Comparison of ENCODE assay signal across 16 mouse cellular contexts in genomic region chr5:114173458-114173857, GRCm38 (mm10). TPM values are rescaled to one million over a fixed set of nuclear protein-coding genes. Genes with fewer than 3 reads are reported as not detected.
DNase-seq lines count a peak whose midpoint lies in the region; ATAC-seq and TF ChIP-seq lines count a peak whose summit lies in the region.
"Had no signal": no experiment of that assay in that cellular context is flagged by ENCODE, and none has a peak within 500 bp of the region (broad histone marks: within the 10 kb centered on the region; RNA-seq: fewer than 3 reads in every experiment).

No protein-coding gene starts in this region.

- no peak overlapping the region for H3K9ac ChIP-seq in heart, embryonic 11.5 days (ENCODE audit: low read depth, low read length)
- no peak overlapping the region for H3K9ac ChIP-seq in midbrain, postnatal 0 days (replicated peaks; ENCODE audit: low read length, poor library complexity, severe bottlenecking)
- H3K9ac ChIP-seq in midbrain, embryonic 15.5 days = no peak overlapping the region
- H3K9ac ChIP-seq in stomach, postnatal 0 days (ENCODE audit: low read length) = no peak overlapping the region
- H3K9ac ChIP-seq: hindbrain, embryonic 13.5 days; limb, embryonic 13.5 days had no signal

- H3K36me3 ChIP-seq in heart, embryonic 11.5 days (ENCODE audit: control insufficient read depth, insufficient read depth, low read length) = 0 out of 2 replicates have a peak, but pooled peaks cover 3% of the 10 kb centered on the region
- no peaks in the 10 kb centered on the region for H3K36me3 ChIP-seq in kidney, adult 2 months (ENCODE audit: control insufficient read depth, insufficient read depth, low read length)
- H3K36me3 ChIP-seq in midbrain, postnatal 0 days (ENCODE audit: insufficient read depth, low read length) = no peaks in the 10 kb centered on the region
- H3K36me3 ChIP-seq in midbrain, embryonic 15.5 days (replicated peaks) = no peaks in the 10 kb centered on the region
- H3K36me3 ChIP-seq in stomach, postnatal 0 days (ENCODE audit: control insufficient read depth, insufficient read depth, low read length) = no peaks in the 10 kb centered on the region
- H3K36me3 ChIP-seq: hindbrain, embryonic 13.5 days; limb, embryonic 13.5 days had no signal

- H3K4me2 ChIP-seq in heart, embryonic 11.5 days = peak overlapping the region; percentile 49; the same call in 1 of the 2 replicates
- no peak overlapping the region for H3K4me2 ChIP-seq in midbrain, postnatal 0 days (ENCODE audit: low read depth, low read length, poor library complexity, severe bottlenecking)
- H3K4me2 ChIP-seq in midbrain, embryonic 15.5 days = no peak overlapping the region
- H3K4me2 ChIP-seq in stomach, postnatal 0 days (replicated peaks; ENCODE audit: low read depth) = no peak overlapping the region
- H3K4me2 ChIP-seq: hindbrain, embryonic 13.5 days had no signal

- TF ChIP-seq CTCF in kidney, adult 2 months (conservative IDR thresholded peaks at IDR 0.05; ENCODE audit: insufficient read depth, insufficient read length, low read depth, low read length) = 0 out of 2 replicates have a peak, but pooled peaks have one; percentile 11
- peak; percentile 38 for TF ChIP-seq CTCF in midbrain, postnatal 0 days (IDR thresholded peaks at IDR 0.05)
- peak; percentile 51 for TF ChIP-seq CTCF in stomach, postnatal 0 days (IDR thresholded peaks at IDR 0.05; ENCODE audit: low read depth)

- H3K9me3 ChIP-seq in heart, embryonic 11.5 days (replicated peaks; ENCODE audit: control insufficient read depth, low read length) = no peaks in the 10 kb centered on the region
- H3K9me3 ChIP-seq in midbrain, postnatal 0 days (ENCODE audit: low read length) = no peaks in the 10 kb centered on the region
- no peaks in the 10 kb centered on the region for H3K9me3 ChIP-seq in midbrain, embryonic 15.5 days
- H3K9me3 ChIP-seq in stomach, postnatal 0 days (ENCODE audit: control insufficient read depth, low read length) = no peaks in the 10 kb centered on the region
- H3K9me3 ChIP-seq: hindbrain, embryonic 13.5 days; limb, embryonic 13.5 days had no signal

- peak overlapping the region; percentile 54 for H3K27ac ChIP-seq in heart, embryonic 11.5 days (ENCODE audit: low read depth, low read length)
- no peak overlapping the region for H3K27ac ChIP-seq in kidney, adult 2 months (ENCODE audit: insufficient read depth, low read depth, low read length)
- H3K27ac ChIP-seq in midbrain, postnatal 0 days (ENCODE audit: low read depth, low read length) = no peak overlapping the region
- no peak overlapping the region for H3K27ac ChIP-seq in midbrain, embryonic 15.5 days
- H3K27ac ChIP-seq in stomach, postnatal 0 days (replicated peaks) = no peak overlapping the region
- H3K27ac ChIP-seq: hindbrain, embryonic 13.5 days; limb, embryonic 13.5 days had no signal

- no peak for ATAC-seq in heart, embryonic 11.5 days (replicated peaks; ENCODE audit: insufficient number of reproducible peaks, low FRiP score, low TSS enrichment)
- no peak for ATAC-seq in midbrain, postnatal 0 days (ENCODE audit: low FRiP score)
- no peak for ATAC-seq in midbrain, embryonic 15.5 days (replicated peaks)
- ATAC-seq in stomach, postnatal 0 days (ENCODE audit: low FRiP score, low TSS enrichment) = no peak
- no peak for ATAC-seq in megakaryocyte, adult 5-6 weeks (ENCODE audit: poor library complexity, severe bottlenecking)
- ATAC-seq: forebrain, embryonic 16.5 days had no signal

- no peak for TF ChIP-seq EP300 in stomach, postnatal 0 days (optimal IDR thresholded peaks at IDR 0.05)

- H3K4me1 ChIP-seq in heart, embryonic 11.5 days (ENCODE audit: control insufficient read depth, insufficient read depth, low read length) = peaks cover 4% of the 10 kb centered on the region
- peaks cover 4% of the 10 kb centered on the region; the same call in 1 of the 2 replicates for H3K4me1 ChIP-seq in kidney, adult 2 months (ENCODE audit: control insufficient read depth, insufficient read depth, low read length)
- H3K4me1 ChIP-seq in midbrain, postnatal 0 days (ENCODE audit: insufficient read depth, low read length) = no peaks in the 10 kb centered on the region
- peaks cover 12% of the 10 kb centered on the region for H3K4me1 ChIP-seq in midbrain, embryonic 15.5 days
- no peaks in the 10 kb centered on the region; the same call in 1 of the 2 replicates for H3K4me1 ChIP-seq in stomach, postnatal 0 days (replicated peaks; ENCODE audit: control insufficient read depth, insufficient read depth)

- H3K4me3 ChIP-seq in heart, embryonic 11.5 days (ENCODE audit: low read depth, low read length) = no peak overlapping the region
- no peak overlapping the region for H3K4me3 ChIP-seq in kidney, adult 2 months (ENCODE audit: insufficient read depth, low read depth, low read length)
- no peak overlapping the region for H3K4me3 ChIP-seq in midbrain, postnatal 0 days (ENCODE audit: low read depth, low read length)
- H3K4me3 ChIP-seq in midbrain, embryonic 15.5 days = no peak overlapping the region
- no peak overlapping the region for H3K4me3 ChIP-seq in stomach, postnatal 0 days (ENCODE audit: low read depth, low read length)
- H3K4me3 ChIP-seq: hindbrain, embryonic 13.5 days; limb, embryonic 13.5 days had no signal

- no peak for TF ChIP-seq POLR2A in kidney, adult 2 months (IDR thresholded peaks at IDR 0.05; ENCODE audit: low read depth, low read length)

- H3K27me3 ChIP-seq in heart, embryonic 11.5 days (ENCODE audit: control insufficient read depth, insufficient read depth, low read length) = no peaks in the 10 kb centered on the region
- no peaks in the 10 kb centered on the region for H3K27me3 ChIP-seq in kidney, adult 2 months (replicated peaks; ENCODE audit: control insufficient read depth, insufficient read depth, low read length)
- peaks cover 25% of the 10 kb centered on the region for H3K27me3 ChIP-seq in midbrain, postnatal 0 days (ENCODE audit: insufficient read depth, low read length)
- H3K27me3 ChIP-seq in midbrain, embryonic 15.5 days (replicated peaks) = peaks cover 13% of the 10 kb centered on the region
- H3K27me3 ChIP-seq in stomach, postnatal 0 days (ENCODE audit: control insufficient read depth, insufficient read depth, low read length) = no peaks in the 10 kb centered on the region

- 65% methylated on average over 7 of the region's 7 CpGs for WGBS in heart, embryonic 11.5 days (ENCODE audit: insufficient replicate concordance)
- 75% methylated on average over 7 of the region's 7 CpGs for WGBS in kidney, adult 2 months
- WGBS in midbrain, postnatal 0 days = 73% methylated on average over 7 of the region's 7 CpGs
- WGBS in midbrain, embryonic 15.5 days = 75% methylated on average over 7 of the region's 7 CpGs
- WGBS in stomach, postnatal 0 days = 74% methylated on average over 7 of the region's 7 CpGs

- DNase-seq in heart, postnatal 4 days = no peak
- no peak for DNase-seq in kidney, adult 2 months
- no peak for DNase-seq in kidney, postnatal 36 days
- DNase-seq in midbrain, postnatal 0 days (ENCODE audit: low spot score) = no peak
- DNase-seq in stomach, postnatal 0 days (ENCODE audit: low spot score) = no peak
- DNase-seq: cerebellum, postnatal 14 days; gastrocnemius, postnatal 10 days; kidney, adult 9 months; lung, postnatal 10 days; right cerebral cortex, postnatal 4 days had no signal

RNA-seq across cellular contexts. Expression of gene Acacb, which starts 27.1 kb away (rescaled TPM):
- polyA plus RNA-seq in heart, embryonic 11.5 days (2014; fragmentation: Nextera tagmentation; extraction: Ambion mirVana) = 7.6 and 8.0 TPM in 2 replicates
- 100 to 1,000 TPM; 101 to 102 TPM for total RNA-seq in heart, postnatal 4 days (2021)
- 34.5 and 36.6 TPM in 2 replicates for polyA plus RNA-seq in kidney, adult 2 months (2012; rRNA removed)
- 2.0 and 2.7 TPM in 2 replicates for total RNA-seq in midbrain, postnatal 0 days (2014; rRNA removed)
- 5.6 and 6.5 TPM in 2 replicates for polyA plus RNA-seq in midbrain, postnatal 0 days (2015; fragmentation: Nextera tagmentation; extraction: Ambion mirVana)
- polyA plus RNA-seq in midbrain, embryonic 15.5 days (2015; fragmentation: Nextera tagmentation; extraction: Ambion mirVana) = 5.0 and 5.8 TPM in 2 replicates
- polyA plus RNA-seq in stomach, postnatal 0 days (2015; fragmentation: Nextera tagmentation; extraction: Ambion mirVana) = 1.3 and 1.4 TPM in 2 replicates
- total RNA-seq in megakaryocyte, adult 5-6 weeks (2015) = 0.02 and 0.05 TPM in 2 replicates
- 0.07 TPM in 1 of 2 replicates, not detected in the other for total RNA-seq in megakaryocyte, adult 5-6 weeks (2017)

RNA-seq across cellular contexts. Expression of gene Ung, which starts 43.3 kb away (rescaled TPM):
- 26.3 and 37.0 TPM in 2 replicates for polyA plus RNA-seq in heart, embryonic 11.5 days (2014; fragmentation: Nextera tagmentation; extraction: Ambion mirVana)
- total RNA-seq in heart, postnatal 4 days (2021) = 10 to 100 TPM; 34.0 to 40.7 TPM
- 2.6 and 3.7 TPM in 2 replicates for polyA plus RNA-seq in kidney, adult 2 months (2012; rRNA removed)
- total RNA-seq in midbrain, postnatal 0 days (2014; rRNA removed) = 7.9 and 9.4 TPM in 2 replicates
- polyA plus RNA-seq in midbrain, postnatal 0 days (2015; fragmentation: Nextera tagmentation; extraction: Ambion mirVana) = 6.7 and 8.0 TPM in 2 replicates
- 8.5 and 9.7 TPM in 2 replicates for polyA plus RNA-seq in midbrain, embryonic 15.5 days (2015; fragmentation: Nextera tagmentation; extraction: Ambion mirVana)
- 15.1 and 16.2 TPM in 2 replicates for polyA plus RNA-seq in stomach, postnatal 0 days (2015; fragmentation: Nextera tagmentation; extraction: Ambion mirVana)
- 3.0 and 3.1 TPM in 2 replicates for total RNA-seq in megakaryocyte, adult 5-6 weeks (2015)
- 6.1 and 9.7 TPM in 2 replicates for total RNA-seq in megakaryocyte, adult 5-6 weeks (2017)

RNA-seq across cellular contexts. Expression of gene Alkbh2, which starts 45.4 kb away (rescaled TPM):
- polyA plus RNA-seq in heart, embryonic 11.5 days (2014; fragmentation: Nextera tagmentation; extraction: Ambion mirVana) = 8.7 and 12.8 TPM in 2 replicates
- 1 to 10 TPM; 4.8 to 6.4 TPM for total RNA-seq in heart, postnatal 4 days (2021)
- polyA plus RNA-seq in kidney, adult 2 months (2012; rRNA removed) = 8.4 and 9.6 TPM in 2 replicates
- total RNA-seq in midbrain, postnatal 0 days (2014; rRNA removed) = 6.3 and 6.4 TPM in 2 replicates
- polyA plus RNA-seq in midbrain, postnatal 0 days (2015; fragmentation: Nextera tagmentation; extraction: Ambion mirVana) = 6.1 and 7.4 TPM in 2 replicates
- polyA plus RNA-seq in midbrain, embryonic 15.5 days (2015; fragmentation: Nextera tagmentation; extraction: Ambion mirVana) = 5.3 and 6.9 TPM in 2 replicates
- polyA plus RNA-seq in stomach, postnatal 0 days (2015; fragmentation: Nextera tagmentation; extraction: Ambion mirVana) = 6.2 and 6.9 TPM in 2 replicates
- 3.0 and 3.2 TPM in 2 replicates for total RNA-seq in megakaryocyte, adult 5-6 weeks (2015)
- total RNA-seq in megakaryocyte, adult 5-6 weeks (2017) = 1.4 and 1.6 TPM in 2 replicates
